Mouse (Mus musculus) frontal cortex, adult 2 months (tissue): Measurements from ENCODE around the gene Adrb1. TPM values are rescaled to one million over a fixed set of nuclear protein-coding genes. Genes with fewer than 3 reads are reported as not detected.

Source experiments
- polyA plus RNA-seq: library from polyadenylated mRNA; depleted of rRNA; stranded (reverse); fragments of >200 nt; gene quantifications from 2 replicates; pipeline ENCODE4 v1.2.3, GENCODE M21; 2012; rRNA removed

Adrb1 gene
- polyA plus RNA-seq, 1 experiment = 19.4 TPM

Other genes with a start within 250 kb of the Adrb1 start
- 7.8 and 9.4 TPM in 2 replicates for gene Dclre1a, start 174.0 kb upstream of the Adrb1 start, polyA plus RNA-seq
- gene Nhlrc2, start 173.9 kb upstream of the Adrb1 start, polyA plus RNA-seq = 9.2 and 10.3 TPM in 2 replicates
- gene Ccdc186, start 100.0 kb downstream of the Adrb1 start, polyA plus RNA-seq = 15.0 and 15.7 TPM in 2 replicates
- gene Tdrd1, start 104.0 kb downstream of the Adrb1 start, polyA plus RNA-seq = 0.21 and 0.30 TPM in 2 replicates
- gene Vwa2, start 152.1 kb downstream of the Adrb1 start, polyA plus RNA-seq = 0.02 and 0.04 TPM in 2 replicates